Mouse (Mus musculus) thymus, adult 2 months (tissue): ENCODE measurements around the gene Chmp4b.

ENCODE experiments used
- CTCF ChIP-seq: fragments of 200-500 bp; IDR thresholded peaks from 2 replicates; pipeline ENCODE4 v1.5.1; 2012; ENCODE audit warnings: mild to moderate bottlenecking, control low read depth, low read length, moderate library complexity, borderline replicate concordance; ENCODE audit not compliant: control insufficient read depth, poor library complexity, insufficient read depth; ENCODE audit errors: extremely low read depth
- POLR2A ChIP-seq: fragments of 200-500 bp; IDR thresholded peaks from 2 replicates; pipeline ENCODE4 v1.6.1; 2012; ENCODE audit warnings: mild to moderate bottlenecking, low read length, control low read depth, moderate library complexity; ENCODE audit not compliant: control insufficient read depth, poor library complexity, insufficient read depth; ENCODE audit errors: extremely low read depth

GRCm38 (mm10) chr2:154670106-154670505 lies 18.6 kb downstream of the Chmp4b start:
- no peak for TF ChIP-seq POLR2A
- TF ChIP-seq CTCF, result no peak
